Mouse (Mus musculus): ENCODE measurements around the gene Tef.

Gene Tef

DNA sequence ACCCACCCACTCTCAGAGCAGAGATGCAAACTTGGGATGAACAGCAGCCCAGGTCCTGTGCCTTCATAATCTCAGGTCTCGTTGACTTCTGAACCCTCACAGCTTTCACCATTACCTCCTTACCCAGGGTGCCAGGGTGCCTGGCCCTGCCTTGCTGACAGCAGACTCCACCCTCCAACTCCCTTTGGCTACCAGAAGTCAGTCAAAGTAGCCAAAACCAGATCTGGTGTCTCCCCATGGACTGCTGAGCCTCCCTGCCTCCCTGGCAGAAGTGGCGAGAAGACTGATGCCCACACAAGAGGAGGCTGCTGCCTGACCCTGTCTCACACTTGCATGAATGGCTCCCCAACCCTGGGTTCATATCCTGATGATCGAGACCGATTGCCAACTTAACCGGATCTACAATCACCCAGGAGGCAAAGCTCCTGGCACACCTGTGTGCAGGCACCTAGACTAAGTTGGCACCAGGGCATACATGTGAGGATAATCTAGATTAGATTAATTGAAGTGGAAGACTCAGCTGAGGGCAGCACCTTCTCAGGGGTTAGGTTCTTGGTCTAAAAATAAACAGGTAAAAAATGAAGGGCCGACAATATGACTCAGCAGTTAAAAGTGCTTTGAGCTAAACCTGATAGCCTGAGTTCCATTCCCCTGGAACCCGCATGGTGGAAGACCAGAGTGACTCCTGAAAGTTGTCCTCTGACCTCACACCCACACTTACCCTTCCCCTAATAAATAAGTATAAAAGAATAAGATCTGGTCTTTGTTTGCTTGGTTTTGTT, 26.4 kb downstream of the Tef start:
- no peak for DNase-seq (ENCODE audit: low spot score in 2 of 2)

DNA sequence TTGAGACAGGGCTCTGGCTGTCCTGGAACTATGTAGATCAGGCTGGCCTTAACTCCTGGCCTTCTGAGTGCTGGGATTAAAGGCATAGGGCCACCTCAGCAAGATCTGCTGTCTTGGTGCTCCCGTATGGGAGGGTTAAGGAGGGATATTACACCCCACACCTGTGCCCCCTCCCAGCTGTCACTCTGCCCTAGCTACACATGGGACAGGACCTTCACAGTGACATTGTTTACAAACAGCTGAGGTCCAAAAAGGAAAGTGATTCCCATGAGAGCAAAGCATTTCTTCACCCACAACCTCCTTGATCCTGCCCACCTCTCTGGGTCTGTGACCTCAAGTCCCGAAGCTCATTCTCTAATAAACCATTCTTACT, 27.0 kb downstream of the Tef start:
- DNase-seq (ENCODE audit: low spot score in 2 of 2), result no peak

DNA sequence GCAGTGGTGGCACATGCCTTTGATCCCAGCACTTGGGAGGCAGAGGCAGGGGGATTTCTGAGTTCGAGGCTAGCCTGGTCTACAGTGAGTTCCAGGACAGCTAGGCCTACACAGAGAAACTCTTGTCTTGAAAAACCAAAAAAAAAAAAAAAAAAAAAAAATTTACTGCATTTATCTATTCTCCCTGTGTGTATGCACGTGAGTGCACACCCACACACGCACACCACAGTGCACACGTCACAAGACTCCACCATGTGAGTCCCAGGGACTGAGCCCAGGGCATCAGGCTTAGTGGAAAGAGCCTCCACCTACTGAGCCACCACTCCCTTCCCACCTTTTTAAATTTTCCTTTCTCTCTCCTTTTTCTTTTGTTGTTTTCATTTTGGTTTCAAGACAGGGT, 28.3 kb downstream of the Tef start:
- DNase-seq (ENCODE audit: low spot score in 2 of 2), result no peak

DNA sequence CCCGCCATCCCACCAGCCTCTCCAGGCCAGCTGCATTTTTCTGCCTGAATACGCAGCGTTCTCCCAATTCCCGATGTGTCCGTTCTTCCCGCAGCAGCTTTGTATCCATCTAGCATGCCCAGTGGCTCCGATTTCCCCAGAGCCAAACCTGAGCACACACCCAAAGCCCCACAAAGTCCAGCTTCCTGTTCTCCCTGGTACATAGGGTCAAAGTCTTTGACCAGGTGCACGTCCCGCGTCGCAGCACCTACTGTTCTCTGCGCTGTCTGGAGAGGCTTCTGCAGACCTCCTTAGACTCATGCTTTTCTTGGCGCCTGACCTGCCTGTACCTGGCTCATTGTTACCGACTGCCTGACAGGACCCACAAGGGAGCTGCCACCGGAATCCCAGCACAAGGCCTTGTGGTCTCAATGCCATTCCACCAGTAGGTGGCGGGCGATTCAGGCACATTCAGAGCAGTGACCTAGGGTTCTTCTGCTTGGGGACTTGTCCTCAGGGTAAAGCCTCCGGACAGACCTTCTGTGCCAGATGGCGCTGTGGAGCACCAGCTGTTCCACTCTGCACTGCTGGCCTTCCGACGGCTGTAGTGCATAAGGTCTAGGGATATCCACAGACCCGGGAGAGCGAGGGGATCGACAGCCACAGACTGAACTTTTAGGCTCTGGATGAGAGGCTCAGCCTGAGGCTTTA, 29.1 kb downstream of the Tef start:
- peak; percentile 71 to 84 for DNase-seq (ENCODE audit: low spot score in 2 of 2)

DNA sequence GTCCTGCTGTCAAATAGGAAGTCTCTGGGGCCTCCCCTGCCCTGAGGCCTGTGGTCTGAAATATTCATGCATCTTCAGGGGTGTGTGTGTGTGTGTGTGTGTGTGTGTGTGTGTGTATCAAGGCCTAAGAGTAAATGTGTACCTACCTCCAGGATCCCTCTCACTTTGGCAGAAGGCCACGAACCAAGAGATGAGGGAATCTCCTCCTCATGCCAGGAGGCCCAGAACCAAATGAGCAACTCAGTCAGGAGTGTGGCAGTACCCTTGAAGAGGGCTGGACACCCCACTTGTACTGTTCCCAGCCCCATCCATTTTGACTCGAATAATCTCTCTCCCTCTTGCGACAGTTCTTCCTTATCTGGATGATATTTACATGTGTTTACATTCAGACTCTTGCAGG, 30.0 kb downstream of the Tef start:
- DNase-seq (ENCODE audit: low spot score in 2 of 2), result no peak

DNA sequence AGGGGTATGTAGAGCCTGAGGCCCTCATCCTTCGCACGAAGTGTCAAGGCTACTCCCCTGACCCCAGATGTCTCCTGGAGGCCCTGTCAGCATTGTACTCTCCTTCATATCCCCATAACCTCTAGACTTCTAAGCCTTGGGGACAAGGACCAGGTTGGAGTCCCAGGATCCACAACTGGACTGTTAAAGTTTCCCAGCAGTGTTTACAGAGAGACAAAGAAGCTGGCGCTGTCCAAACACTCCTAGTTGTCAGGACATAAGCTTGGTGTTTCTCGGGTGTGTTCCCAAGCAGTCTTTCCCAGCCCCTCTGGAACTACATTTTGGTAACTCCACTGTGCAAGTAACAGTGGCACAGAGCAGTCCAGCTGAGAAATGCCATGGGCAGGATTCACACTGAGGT, 31.3 kb downstream of the Tef start:
- no peak for DNase-seq (ENCODE audit: low spot score in 2 of 2)

DNA sequence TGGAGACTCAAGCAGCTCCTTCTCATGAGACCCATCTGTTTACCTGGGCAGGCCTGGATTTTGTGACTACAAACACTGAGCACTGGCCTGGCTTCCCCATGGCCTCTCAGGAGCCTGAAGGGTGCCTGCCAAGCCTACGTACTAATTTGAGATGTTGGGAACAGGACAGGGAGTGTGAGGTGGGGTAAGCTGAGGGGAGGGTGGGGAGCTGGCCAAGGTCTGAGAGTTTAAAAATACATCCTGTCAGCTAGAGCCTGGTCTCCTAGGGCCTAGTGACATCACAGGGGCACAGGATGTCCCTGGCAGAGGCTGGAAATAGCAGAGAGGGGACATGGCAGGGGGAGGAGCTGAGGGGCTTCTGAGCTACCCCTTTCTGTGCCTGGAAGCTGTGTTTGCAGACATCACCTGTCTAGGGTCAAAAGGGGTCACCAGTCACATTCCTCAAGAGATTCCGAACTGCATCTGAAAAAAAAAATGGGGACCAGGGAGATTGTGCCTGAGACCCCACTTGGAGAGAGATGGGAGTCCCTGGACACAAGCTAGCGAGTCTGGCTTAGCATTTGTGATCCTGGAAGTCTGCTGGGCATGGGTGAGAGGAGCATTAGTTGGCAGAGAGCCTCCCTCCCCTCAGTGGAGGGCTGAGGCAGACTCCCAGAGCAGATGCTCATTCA, 32.1 kb downstream of the Tef start:
- no peak for DNase-seq (ENCODE audit: low spot score in 2 of 2)

DNA sequence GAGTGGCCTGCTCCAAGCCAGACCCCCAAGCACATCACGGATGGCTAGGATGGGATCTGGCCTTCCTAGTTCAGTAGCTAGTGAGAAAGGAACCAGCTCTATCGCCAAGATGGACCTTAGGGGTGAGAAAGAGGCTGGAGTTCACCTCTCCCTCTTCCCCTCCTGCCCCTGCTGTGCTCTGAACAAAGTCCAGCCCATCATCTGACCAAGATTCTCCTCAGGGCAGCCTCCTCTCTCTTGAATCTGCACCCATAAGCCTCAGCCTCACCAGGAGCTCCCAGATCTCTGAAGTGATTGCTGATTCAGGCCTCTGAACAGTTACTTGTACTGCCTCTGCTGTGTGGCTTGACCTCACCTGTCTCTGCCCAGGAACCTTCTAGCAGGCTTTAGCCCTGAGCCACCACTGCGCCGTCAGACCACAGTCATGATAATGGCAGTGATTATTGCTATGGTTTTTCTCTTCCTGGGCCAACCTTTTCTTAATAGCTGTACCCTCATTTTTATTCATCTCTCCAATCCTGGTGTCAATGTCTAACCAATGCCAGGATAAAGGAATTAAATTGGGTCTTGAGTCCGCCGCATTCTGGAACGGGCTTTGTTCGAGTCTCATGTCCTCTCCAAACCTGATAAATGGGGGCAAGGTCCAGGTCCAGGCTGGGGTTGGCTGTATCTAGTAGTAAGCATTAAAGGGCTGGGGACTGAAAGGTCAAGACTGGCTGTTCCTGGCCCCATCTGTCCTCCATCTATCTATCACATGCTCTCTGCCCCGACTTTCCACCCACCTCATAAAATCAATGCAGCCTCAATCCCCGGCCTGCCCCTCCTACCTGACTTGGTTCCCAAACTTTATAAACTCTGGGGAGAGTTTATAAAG, 33.0 kb downstream of the Tef start:
- DNase-seq (ENCODE audit: low spot score in 2 of 2), result no peak

DNA sequence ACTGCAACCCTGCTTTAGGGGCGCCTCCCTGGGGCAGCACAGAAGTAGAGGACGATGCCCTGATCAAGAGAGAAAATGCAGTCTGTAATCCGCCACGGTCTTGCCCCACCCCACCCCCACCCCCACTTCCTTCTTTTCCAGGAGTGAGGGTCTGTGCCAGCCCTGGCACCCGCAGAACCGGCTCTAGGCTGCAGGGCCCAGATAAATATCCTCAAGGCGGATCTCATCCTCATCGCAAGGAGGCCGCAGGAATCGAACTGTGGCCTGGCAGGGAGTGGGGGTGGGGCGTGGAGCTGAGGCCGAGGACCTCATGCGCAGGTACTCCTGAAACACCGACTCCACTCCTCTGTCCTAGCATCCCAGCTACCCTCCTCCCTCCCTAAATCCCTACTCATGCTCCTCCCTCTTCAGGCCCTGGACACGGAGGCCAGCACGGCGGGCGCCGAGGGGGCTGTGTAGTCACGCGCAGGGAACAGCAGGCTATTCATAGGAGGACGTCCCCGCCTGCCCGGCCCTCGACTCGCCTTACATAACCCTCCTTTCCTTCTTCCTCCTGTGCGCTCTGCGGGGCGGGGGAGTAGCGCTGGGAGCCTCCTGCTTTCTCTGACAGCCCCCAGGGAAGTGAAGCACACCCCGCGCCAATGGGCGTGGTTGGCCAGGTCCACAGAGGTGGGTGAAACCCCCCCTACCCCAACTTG, 34.1 kb downstream of the Tef start:
- DNase-seq (ENCODE audit: low spot score in 2 of 2), result peak; percentile 66 to 76

DNA sequence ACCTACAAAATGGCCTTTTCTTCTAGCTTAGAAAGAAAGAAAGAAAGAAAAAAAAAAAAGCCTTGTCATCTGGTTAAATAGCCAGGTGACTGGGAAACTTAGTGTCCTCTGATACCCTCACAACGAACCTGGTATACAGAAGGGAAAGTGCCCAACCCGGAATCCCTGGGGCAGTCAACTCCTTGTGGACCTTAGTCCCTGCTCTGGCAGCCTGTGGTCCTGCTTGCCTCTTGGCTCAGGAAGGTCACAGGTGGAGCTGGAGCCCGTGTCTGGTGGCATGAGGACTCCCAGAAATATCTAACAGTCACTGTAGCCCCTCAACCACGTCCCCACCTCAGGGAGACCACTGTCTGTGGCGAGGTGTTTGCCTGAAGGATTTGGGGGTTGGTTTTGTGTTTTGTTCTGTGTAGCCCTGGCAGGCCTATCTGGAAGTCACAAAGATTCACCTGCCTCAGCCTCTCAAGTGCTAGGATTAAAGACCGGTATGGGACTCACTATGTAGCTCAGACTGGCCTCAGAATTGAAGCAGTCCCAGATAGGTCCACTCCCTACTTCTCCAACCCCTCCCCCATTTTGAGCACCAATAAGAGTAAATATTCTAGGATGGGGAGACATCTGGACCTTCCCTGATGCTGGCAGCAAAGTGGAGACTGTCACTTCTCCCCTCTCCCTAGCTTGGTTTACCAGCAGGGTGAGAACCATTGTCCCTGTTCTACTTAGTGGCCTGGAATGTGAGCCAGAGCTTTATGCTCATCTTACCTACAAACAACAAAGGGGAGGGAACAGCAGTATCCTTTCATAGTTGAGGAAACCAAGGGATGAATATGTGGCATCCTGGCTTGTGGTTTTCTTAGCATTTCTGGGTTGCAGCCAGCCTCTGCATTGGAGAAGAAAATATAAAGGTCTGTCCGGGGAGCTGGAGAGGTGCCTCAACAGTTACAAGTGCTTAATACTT, 35.0 kb downstream of the Tef start:
- no peak for DNase-seq (ENCODE audit: low spot score in 2 of 2)

DNA sequence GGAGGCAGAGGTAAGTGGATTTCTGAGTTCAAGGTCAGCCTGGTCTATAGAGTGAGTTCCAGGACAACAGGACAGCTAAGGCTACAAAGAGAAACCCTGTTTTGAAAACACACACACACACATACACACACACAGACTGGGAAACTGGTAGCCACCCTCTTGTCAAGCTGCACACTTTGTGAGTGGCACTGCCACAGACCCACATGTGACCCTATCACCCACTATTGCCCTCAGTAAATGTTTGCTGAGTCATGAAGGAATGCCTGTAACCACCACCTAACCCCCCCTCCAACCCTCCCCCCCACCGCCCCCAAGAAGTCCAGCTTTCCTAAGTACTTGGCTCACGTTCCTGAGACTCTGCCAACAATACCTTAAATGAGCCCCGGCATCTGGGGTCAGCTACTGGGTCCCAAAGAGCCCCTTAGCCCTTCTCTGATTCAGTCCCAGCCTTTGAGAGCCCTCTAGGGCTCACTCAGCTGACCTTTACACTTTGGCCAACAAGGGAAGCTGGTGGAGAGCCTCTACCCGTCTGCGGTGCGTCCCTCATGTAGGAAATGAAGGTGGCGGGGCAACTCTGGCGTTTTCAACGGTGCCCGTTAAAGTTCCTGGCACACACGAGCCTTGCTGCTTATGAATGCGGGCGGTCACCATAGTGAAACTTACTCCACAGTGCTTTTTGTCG, 36.5 kb downstream of the Tef start:
- DNase-seq (ENCODE audit: low spot score in 2 of 2), result no peak

DNA sequence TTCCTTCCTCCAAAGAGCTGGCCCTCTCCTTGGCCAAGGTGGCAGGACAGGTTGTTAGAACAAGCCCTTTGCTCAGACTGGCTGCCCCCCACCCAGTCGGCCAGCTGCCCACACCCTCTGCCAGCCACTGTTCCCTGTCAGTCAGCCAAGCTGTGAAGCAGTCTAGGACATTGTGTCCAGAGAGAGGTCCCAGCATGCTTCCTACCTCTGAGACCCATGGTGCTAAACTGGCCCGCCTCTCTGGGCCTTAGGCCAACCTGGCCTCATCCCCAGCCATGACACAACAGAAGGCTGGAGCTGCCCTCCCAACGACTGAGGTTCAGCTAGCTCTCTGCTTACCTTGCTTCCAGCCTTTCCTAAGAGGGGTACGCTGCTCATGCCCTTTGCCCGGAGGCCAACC, 37.4 kb downstream of the Tef start:
- peak in 1 of 2 experiments; percentile 47 for DNase-seq (ENCODE audit: low spot score in 2 of 2)

DNA sequence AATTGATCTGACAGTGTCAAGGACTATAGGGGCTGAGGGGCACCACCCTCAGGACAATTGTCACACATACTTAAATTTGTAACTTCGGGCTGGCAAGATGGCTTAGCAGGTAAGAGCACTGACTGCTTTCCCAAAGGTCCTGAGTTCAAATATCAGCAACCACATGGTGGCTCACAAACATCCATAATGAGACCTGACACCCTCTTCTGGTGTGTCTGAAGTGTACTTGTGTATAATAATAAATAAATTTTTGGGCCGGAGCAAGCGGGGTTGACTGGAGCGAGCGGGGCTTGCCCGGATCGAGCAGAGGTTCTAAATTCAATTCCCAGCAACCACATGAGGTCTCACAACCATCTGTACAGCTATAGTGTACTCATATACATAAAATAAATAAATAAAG, 38.1 kb downstream of the Tef start:
- DNase-seq (ENCODE audit: low spot score in 2 of 2), result no peak

DNA sequence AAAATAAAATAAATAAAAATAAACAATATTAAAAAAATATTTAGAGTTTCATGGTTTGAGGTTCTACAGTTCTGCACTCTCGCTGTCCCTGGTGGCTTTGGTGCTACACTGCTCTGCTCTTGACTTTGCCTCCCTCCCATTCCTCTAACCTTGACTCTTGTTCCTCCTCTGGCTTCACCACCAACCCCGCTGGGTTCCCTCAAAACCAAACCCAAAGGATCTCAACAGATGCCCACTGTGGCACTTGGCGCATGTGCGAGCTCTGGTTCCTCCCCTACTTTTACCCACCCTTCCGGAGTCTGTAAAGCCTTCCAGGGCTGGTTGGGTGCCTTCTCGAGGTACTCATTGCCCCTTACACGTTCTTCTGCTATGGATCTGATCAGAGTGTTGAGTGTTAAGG, 40.1 kb downstream of the Tef start:
- no peak for DNase-seq (ENCODE audit: low spot score in 2 of 2)

DNA sequence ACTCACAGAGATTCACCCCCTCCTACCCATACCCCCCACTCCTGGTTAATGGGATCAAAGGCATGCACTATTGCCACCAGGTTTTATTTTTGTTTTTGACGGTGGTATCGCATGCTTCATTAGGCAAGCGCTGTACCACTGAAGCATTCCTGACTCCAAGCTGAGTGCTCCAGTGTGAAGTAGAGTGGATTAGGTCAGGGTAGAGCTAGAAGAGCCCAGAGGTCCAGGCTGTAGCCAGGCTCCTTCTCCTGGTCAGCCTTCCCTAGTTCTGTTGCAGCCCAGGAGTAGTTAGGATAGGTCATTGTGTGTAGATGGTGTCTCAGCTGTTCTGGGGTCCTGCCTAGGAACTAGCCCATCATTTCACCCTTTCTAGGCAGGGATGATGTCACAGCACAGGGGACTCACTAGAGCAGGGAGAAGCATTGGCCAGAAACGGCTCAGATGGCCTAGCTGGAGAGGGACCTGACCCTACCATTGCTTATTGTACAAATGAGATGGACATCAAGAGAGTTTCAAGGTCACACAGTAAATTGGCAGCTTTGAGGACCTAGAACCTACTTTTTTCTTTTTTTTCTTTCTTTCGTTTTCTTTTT, 42.9 kb downstream of the Tef start:
- DNase-seq (ENCODE audit: low spot score in 2 of 2), result no peak

DNA sequence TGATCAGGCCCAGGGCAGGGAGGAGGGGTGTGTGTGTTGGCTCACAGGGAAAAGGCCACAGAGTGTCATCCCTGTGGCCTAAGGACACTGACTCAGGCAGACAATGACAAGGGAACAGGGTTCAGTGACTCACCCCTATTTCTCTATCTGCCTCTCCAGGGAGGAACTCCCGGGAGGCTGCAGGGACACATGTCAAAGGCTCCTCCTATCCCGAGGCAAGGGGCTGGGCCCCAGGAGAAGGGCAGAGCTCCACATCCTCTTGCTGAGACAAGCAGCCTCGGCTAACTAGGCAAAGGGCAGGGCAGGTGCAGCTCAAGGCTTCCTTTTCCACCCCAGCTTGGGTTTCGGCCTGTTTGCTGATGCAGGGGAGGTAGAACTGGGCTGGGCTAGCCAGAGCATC, 43.5 kb downstream of the Tef start:
- DNase-seq (ENCODE audit: low spot score in 2 of 2), result no peak

DNA sequence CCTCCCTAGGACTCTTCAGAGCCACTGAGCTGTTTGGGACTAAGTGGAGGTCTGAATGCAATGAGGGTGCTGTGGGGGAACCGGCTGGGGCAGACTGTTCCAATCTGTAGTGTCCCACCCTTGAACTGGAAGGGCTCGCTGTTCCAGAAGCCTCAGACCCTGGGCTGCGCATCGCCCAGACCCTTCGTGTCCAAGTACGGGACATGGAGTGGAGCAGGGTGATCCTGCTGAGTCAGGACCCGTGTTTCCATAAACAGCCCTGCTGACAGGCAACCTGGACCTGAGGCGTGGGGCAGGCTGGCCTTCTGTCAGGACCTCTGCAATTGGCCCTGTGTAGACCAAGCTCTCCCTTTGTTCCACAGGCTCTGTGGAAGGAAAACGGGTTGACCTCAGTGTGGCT, 44.5 kb downstream of the Tef start:
- no peak for DNase-seq (ENCODE audit: low spot score in 2 of 2)

DNA sequence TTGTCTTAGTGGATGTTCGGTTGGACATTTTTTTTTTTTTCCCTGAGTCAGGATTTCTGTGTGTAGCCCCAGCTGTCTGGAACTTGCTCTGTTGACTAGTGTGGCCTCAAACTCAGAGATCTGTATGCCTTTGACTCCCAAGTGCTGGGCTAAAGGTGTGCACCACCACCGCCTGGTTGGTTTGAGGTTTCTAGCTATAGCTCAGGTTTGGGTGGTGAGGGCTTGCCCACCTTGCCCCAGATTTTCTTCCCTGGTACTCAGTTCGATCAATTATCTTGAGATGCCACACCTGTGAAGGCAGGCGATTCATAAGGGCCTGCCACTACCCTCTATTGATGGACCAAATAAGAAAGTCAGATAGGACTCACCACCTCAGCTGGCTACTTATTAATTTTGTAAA, 44.9 kb downstream of the Tef start:
- no peak for DNase-seq (ENCODE audit: low spot score in 2 of 2)

DNA sequence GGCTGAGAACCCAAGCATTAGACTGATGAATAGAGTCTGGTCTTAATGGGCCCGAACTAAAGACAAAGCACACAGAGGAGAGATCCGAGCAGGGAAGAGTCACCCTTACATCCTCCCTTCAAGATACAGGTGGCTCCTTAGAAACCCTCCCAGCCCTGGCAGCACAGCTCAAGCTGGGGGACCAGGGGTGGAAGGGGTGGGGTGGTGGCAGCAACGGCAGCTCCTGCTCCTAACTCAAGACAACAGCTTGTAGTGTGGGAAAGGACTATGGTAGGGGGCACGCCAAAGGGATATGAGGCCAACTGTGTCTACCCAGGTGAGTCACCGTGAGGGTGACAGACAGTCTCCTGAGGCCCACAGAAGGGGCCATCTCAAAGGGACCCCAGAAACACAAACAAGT, 45.6 kb downstream of the Tef start:
- no peak for DNase-seq (ENCODE audit: low spot score in 2 of 2)

Measured in frontal cortex, postnatal 25 days (tissue).